Mouse (Mus musculus): ENCODE data around the gene Nav2. TPM values are rescaled to one million over a fixed set of nuclear protein-coding genes. Genes with fewer than 3 reads are reported as not detected.

Gene Nav2
- total and polyA plus RNA-seq, 3 experiments = 2.0 to 2.7 TPM; not detected in 1

- Histone ChIP-seq H3K4me3 (ENCODE audit: control insufficient read depth in 1 of 2, insufficient read depth in 1 of 2, low read depth in 2 of 2, low read length in 2 of 2) (peak overlapping the region; percentile 60 to 76), H3K27ac (ENCODE audit: control insufficient read depth, low read depth, low read length) (peak overlapping the region; percentile 94), H3K9me3 (replicated peaks; ENCODE audit: insufficient read depth, low read length) (no peaks in the 10 kb centered on the region), H3K79me2 (ENCODE audit: control insufficient read depth, insufficient read depth, low read length, poor library complexity) (peaks cover 17% of the 10 kb centered on the region), H3K4me1 (ENCODE audit: control insufficient read depth in 1 of 2, insufficient read depth in 2 of 2, low read length in 2 of 2) (peaks cover 0 to 12% of the 10 kb centered on the region in 2 experiments; a peak in 2 of 4 replicates), H3K36me3 (ENCODE audit: control insufficient read depth in 1 of 2, insufficient read depth in 2 of 2, low read length in 2 of 2) (peaks cover 2 to 13% of the 10 kb centered on the region in 2 experiments; a peak in 3 of 4 replicates), H3K27me3 (ENCODE audit: control insufficient read depth in 1 of 2, insufficient read depth in 2 of 2, low read length in 2 of 2) (no peaks in the 10 kb centered on the region), H3K9ac (ENCODE audit: control insufficient read depth, low read depth, low read length, poor library complexity, severe bottlenecking) (peak overlapping the region; percentile 99)
- peak; percentile 25 to 87; a peak in 3 of 4 replicates for TF ChIP-seq POLR2A (IDR thresholded peaks at IDR 0.05; ENCODE audit: control insufficient read depth in 1 of 2, insufficient read depth in 1 of 2, low read depth in 1 of 2, low read length in 2 of 2, poor library complexity in 1 of 2)
- TF ChIP-seq BHLHE40 (IDR thresholded peaks at IDR 0.05; ENCODE audit: borderline replicate concordance, low read depth, low read length) = peak; percentile 74; the same call in 1 of the 2 replicates
- no peak for TF ChIP-seq POLR2AphosphoS2 (IDR thresholded peaks at IDR 0.05; ENCODE audit: low read length)
- TF ChIP-seq TAL1 (IDR thresholded peaks at IDR 0.05; ENCODE audit: low read length) = no peak
- no peak for TF ChIP-seq MAFK (IDR thresholded peaks at IDR 0.05; ENCODE audit: borderline replicate concordance, low read depth, low read length)
- no peak for TF ChIP-seq CHD2 (IDR thresholded peaks at IDR 0.05; ENCODE audit: low read length)
- peak; percentile 62 for TF ChIP-seq MAX (IDR thresholded peaks at IDR 0.05; ENCODE audit: low read length)
- peak; percentile 95 for TF ChIP-seq E2F4 (IDR thresholded peaks at IDR 0.05; ENCODE audit: borderline replicate concordance, low read depth, low read length)
- peak; percentile 93 for TF ChIP-seq MXI1 (IDR thresholded peaks at IDR 0.05; ENCODE audit: low read depth, low read length)
- TF ChIP-seq ZKSCAN1 (IDR thresholded peaks at IDR 0.05; ENCODE audit: low read depth, low read length) = no peak
- no peak for TF ChIP-seq GABPA (IDR thresholded peaks at IDR 0.05; ENCODE audit: low read depth, low read length)
- no peak for TF ChIP-seq ZNF384 (IDR thresholded peaks at IDR 0.05; ENCODE audit: low read depth, low read length)
- peak; percentile 83 for TF ChIP-seq ELF1 (IDR thresholded peaks at IDR 0.05; ENCODE audit: low read depth, low read length)
- TF ChIP-seq TCF12 (IDR thresholded peaks at IDR 0.05; ENCODE audit: low read depth, low read length) = 0 out of 2 replicates have a peak, but pooled peaks have one; percentile 32
- 0 out of 2 replicates have a peak, but pooled peaks have one; percentile 52 for TF ChIP-seq ZMIZ1 (IDR thresholded peaks at IDR 0.05; ENCODE audit: low read depth, low read length)
- TF ChIP-seq CHD1 (IDR thresholded peaks at IDR 0.05; ENCODE audit: low read depth, low read length) = no peak
- peak; percentile 87 for TF ChIP-seq SIN3A (IDR thresholded peaks at IDR 0.05; ENCODE audit: low read length)
- peak; percentile 49; the same call in 1 of the 2 replicates for TF ChIP-seq NRF1 (IDR thresholded peaks at IDR 0.05; ENCODE audit: insufficient read depth, low read depth, low read length, poor library complexity, severe bottlenecking)
- no peak for TF ChIP-seq USF1 (IDR thresholded peaks at IDR 0.05; ENCODE audit: low read depth, low read length)
- peak; percentile 59 for TF ChIP-seq NELFE (IDR thresholded peaks at IDR 0.05; ENCODE audit: low read depth, low read length)
- peak; percentile 45; the same call in 1 of the 2 replicates for TF ChIP-seq TBP (IDR thresholded peaks at IDR 0.05; ENCODE audit: low read depth, low read length)
- no peak for TF ChIP-seq USF2 (IDR thresholded peaks at IDR 0.05; ENCODE audit: borderline replicate concordance in 1 of 2, insufficient read depth in 1 of 2, low read depth in 1 of 2, low read length in 2 of 2)
- TF ChIP-seq ETS1 (IDR thresholded peaks at IDR 0.05; ENCODE audit: low read depth, low read length) = 0 out of 2 replicates have a peak, but pooled peaks have one; percentile 1
- TF ChIP-seq ZC3H11A (IDR thresholded peaks at IDR 0.05; ENCODE audit: low read depth, low read length) = no peak
- TF ChIP-seq HCFC1 (IDR thresholded peaks at IDR 0.05; ENCODE audit: low read depth, low read length) = peak; percentile 58; the same call in 1 of the 2 replicates
- TF ChIP-seq MYC (IDR thresholded peaks at IDR 0.05; ENCODE audit: low read depth, low read length) = 0 out of 2 replicates have a peak, but pooled peaks have one; percentile 40
- TF ChIP-seq RCOR1 (IDR thresholded peaks at IDR 0.05; ENCODE audit: low read depth, low read length) = no peak
- DNase-seq (ENCODE audit: low read depth, low spot score) = peak; percentile 98
These were observed 27.7 kb upstream of the Nav2 start for GRCm38 (mm10) chr7:48880591-48881481.

All from MEL (cell line).